Comparison of ENCODE assay signal across 26 mouse cellular contexts in the genomic region with DNA sequence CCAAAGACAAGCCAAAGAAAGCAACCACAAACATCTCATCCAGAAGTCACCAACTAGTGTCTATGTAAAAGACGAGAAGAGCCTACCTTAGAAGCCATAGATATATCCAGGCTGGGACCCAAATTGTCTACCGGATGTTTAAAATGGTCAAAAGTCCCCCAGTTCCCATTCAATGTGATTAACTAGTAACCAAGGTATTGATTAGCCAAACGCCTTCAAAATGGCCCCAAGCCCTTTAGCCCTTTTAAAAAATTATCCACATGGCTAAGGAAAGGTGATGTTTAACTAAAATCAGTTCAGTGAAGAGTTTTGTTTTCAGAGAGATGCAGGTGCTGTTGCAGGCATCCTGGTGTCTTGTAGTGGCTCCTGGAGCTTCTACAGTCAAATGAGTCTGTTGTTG. TPM values are rescaled to one million over a fixed set of nuclear protein-coding genes. Genes with fewer than 3 reads are reported as not detected.
DNase-seq lines count a peak whose midpoint lies in the region; ATAC-seq lines count a peak whose summit lies in the region.
"Had no signal": no experiment of that assay in that cellular context is flagged by ENCODE, and none has a peak within 500 bp of the region (broad histone marks: within the 10 kb centered on the region; RNA-seq: fewer than 3 reads in every experiment).

Gene C8a, minus strand, starts transcription at position 76 of the 400 bp plus-strand sequence.

- WGBS in kidney, embryonic 14.5 days: 76% methylated on average over 3 of the region's 3 CpGs
- 44% methylated on average over 3 of the region's 3 CpGs for WGBS in liver, embryonic 12.5 days (ENCODE audit: insufficient replicate concordance)
- 43% methylated on average over 3 of the region's 3 CpGs for WGBS in liver, embryonic 16.5 days (ENCODE audit: insufficient replicate concordance)

- no peak within 1 kb of the TSS for H3K4me2 ChIP-seq in kidney, embryonic 14.5 days (replicated peaks; ENCODE audit: low read depth, low read length)
- H3K4me2 ChIP-seq in liver, embryonic 12.5 days: peak within 1 kb of the TSS; percentile 44; the same call in 1 of the 2 replicates
- H3K4me2 ChIP-seq in liver, embryonic 16.5 days (ENCODE audit: low read depth, low read length): peak within 1 kb of the TSS; percentile 25; the same call in 1 of the 2 replicates
- H3K4me2 ChIP-seq: embryonic facial prominence, embryonic 12.5 days; forebrain, embryonic 13.5 days; heart, embryonic 13.5 days; hindbrain, embryonic 12.5 days had no signal

- H3K9me3 ChIP-seq in kidney, embryonic 14.5 days (ENCODE audit: control insufficient read depth, low read length): no peaks in the 10 kb centered on the region
- no peaks in the 10 kb centered on the region for H3K9me3 ChIP-seq in liver, embryonic 12.5 days (replicated peaks)
- H3K9me3 ChIP-seq in liver, embryonic 16.5 days (replicated peaks; ENCODE audit: control insufficient read depth, low read length): no peaks in the 10 kb centered on the region
- H3K9me3 ChIP-seq: embryonic facial prominence, embryonic 12.5 days; forebrain, embryonic 13.5 days; heart, embryonic 13.5 days; hindbrain, embryonic 12.5 days had no signal

- ATAC-seq in kidney, embryonic 14.5 days (ENCODE audit: low FRiP score, low TSS enrichment): no peak
- ATAC-seq in liver, embryonic 12.5 days: no peak
- ATAC-seq in liver, embryonic 16.5 days (ENCODE audit: low read depth): peak; percentile 64
- ATAC-seq: activated CD4-positive, CD25-positive, alpha-beta regulatory T cell, adult 4 months; forebrain, embryonic 13.5 days; forebrain, postnatal 0 days; hindbrain, embryonic 16.5 days; Patski had no signal

- no peaks in the 10 kb centered on the region for H3K27me3 ChIP-seq in kidney, embryonic 14.5 days (ENCODE audit: control insufficient read depth, insufficient read depth, low read length)
- no peaks in the 10 kb centered on the region for H3K27me3 ChIP-seq in liver, embryonic 12.5 days (replicated peaks)
- H3K27me3 ChIP-seq in liver, embryonic 16.5 days (ENCODE audit: control insufficient read depth, insufficient read depth, low read depth, low read length): no peaks in the 10 kb centered on the region
- H3K27me3 ChIP-seq: embryonic facial prominence, embryonic 12.5 days; forebrain, embryonic 13.5 days; heart, embryonic 13.5 days; hindbrain, embryonic 12.5 days had no signal

- DNase-seq in adrenal gland, postnatal 14 days: no peak
- DNase-seq in adrenal gland, postnatal 25 days: no peak
- peak; percentile 21 to 24 for DNase-seq in kidney, adult 8-10 months
- DNase-seq in MN1 (ENCODE audit: low spot score): no peak
- DNase-seq in frontal cortex, postnatal 14 days (ENCODE audit: low spot score in 2 of 2): no peak
- DNase-seq: cerebellum, adult 11-12 months; cerebellum, adult 9-10 months; cerebellum, postnatal 25 days; forebrain, postnatal 0 days; gastrocnemius, adult 2 months; gastrocnemius, postnatal 25 days; heart, postnatal 36 days had no signal

- H3K9ac ChIP-seq in kidney, embryonic 14.5 days (ENCODE audit: low read depth, low read length): no peak within 1 kb of the TSS
- H3K9ac ChIP-seq in liver, embryonic 12.5 days: no peak within 1 kb of the TSS
- H3K9ac ChIP-seq in liver, embryonic 16.5 days (ENCODE audit: low read depth, low read length): no peak within 1 kb of the TSS
- H3K9ac ChIP-seq: embryonic facial prominence, embryonic 12.5 days; forebrain, embryonic 13.5 days; forebrain, postnatal 0 days; heart, embryonic 13.5 days; hindbrain, embryonic 12.5 days had no signal

- H3K36me3 ChIP-seq in kidney, embryonic 14.5 days (ENCODE audit: control insufficient read depth, insufficient read depth, low read length): no peaks in the 10 kb centered on the region
- H3K36me3 ChIP-seq in liver, embryonic 12.5 days: no peaks in the 10 kb centered on the region
- H3K36me3 ChIP-seq in liver, embryonic 16.5 days (ENCODE audit: control insufficient read depth, insufficient read depth): no peaks in the 10 kb centered on the region
- H3K36me3 ChIP-seq: embryonic facial prominence, embryonic 12.5 days; heart, embryonic 13.5 days; hindbrain, embryonic 12.5 days had no signal

- no peak within 1 kb of the TSS for H3K27ac ChIP-seq in kidney, embryonic 14.5 days (ENCODE audit: low read depth, low read length)
- H3K27ac ChIP-seq in liver, embryonic 12.5 days: 0 out of 2 replicates have a peak within 1 kb of the TSS, but pooled peaks have one; percentile 5
- peak within 1 kb of the TSS; percentile 9 for H3K27ac ChIP-seq in liver, embryonic 16.5 days (ENCODE audit: low read length)
- H3K27ac ChIP-seq: embryonic facial prominence, embryonic 12.5 days; forebrain, embryonic 13.5 days; gastrocnemius, adult 2 months; heart, embryonic 13.5 days; hindbrain, embryonic 12.5 days had no signal

- no peaks in the 10 kb centered on the region for H3K4me1 ChIP-seq in kidney, embryonic 14.5 days (ENCODE audit: control insufficient read depth, insufficient read depth, low read length)
- H3K4me1 ChIP-seq in liver, embryonic 12.5 days: no peaks in the 10 kb centered on the region
- H3K4me1 ChIP-seq in liver, embryonic 16.5 days (ENCODE audit: control insufficient read depth, low read depth, low read length): no peaks in the 10 kb centered on the region
- H3K4me1 ChIP-seq: embryonic facial prominence, embryonic 12.5 days; forebrain, embryonic 13.5 days; heart, embryonic 13.5 days; hindbrain, embryonic 12.5 days had no signal

- no peak within 1 kb of the TSS for H3K4me3 ChIP-seq in kidney, embryonic 14.5 days (ENCODE audit: low read length)
- H3K4me3 ChIP-seq in liver, embryonic 12.5 days: peak within 1 kb of the TSS; percentile 31
- peak within 1 kb of the TSS; percentile 35 for H3K4me3 ChIP-seq in liver, embryonic 16.5 days (ENCODE audit: low read depth, low read length)
- H3K4me3 ChIP-seq: embryonic facial prominence, embryonic 12.5 days; forebrain, embryonic 13.5 days; gastrocnemius, adult 2 months; heart, embryonic 13.5 days; hindbrain, embryonic 12.5 days had no signal

RNA-seq across cellular contexts. Expression of gene C8a, which starts in this region (rescaled TPM):
- 0.64 and 20.3 TPM in 2 replicates for total RNA-seq in adrenal gland, postnatal 14 days (2021)
- 0.24 and 2.3 TPM in 2 replicates for total RNA-seq in adrenal gland, postnatal 25 days (2021)
- 0.51 TPM in 2 replicates for polyA plus RNA-seq in kidney, embryonic 14.5 days (2014; fragmentation: Nextera tagmentation; extraction: Ambion mirVana)
- 7.3 and 7.4 TPM in 2 replicates for polyA plus RNA-seq in liver, embryonic 12.5 days (2016; fragmentation: Nextera tagmentation; extraction: Ambion mirVana)
- 15.8 and 16.0 TPM in 2 replicates for polyA plus RNA-seq in liver, embryonic 16.5 days (2015; fragmentation: Nextera tagmentation; extraction: Ambion mirVana)
- total RNA-seq: forebrain, postnatal 0 days; gastrocnemius, adult 2 months; gastrocnemius, postnatal 25 days; granulocyte monocyte progenitor cell, adult 5-6 weeks; heart, postnatal 36 days; MEL had no signal
- polyA plus RNA-seq: activated CD4-positive, CD25-positive, alpha-beta regulatory T cell, adult 4 months; C2C12; embryonic facial prominence, embryonic 12.5 days; forebrain, embryonic 13.5 days; forebrain, postnatal 0 days; heart, embryonic 13.5 days; heart, postnatal 0 days; hindbrain, embryonic 12.5 days; hindbrain, embryonic 16.5 days; Patski had no signal

Comparison
In these comparisons a context has a peak if more than half of its experiments do, and no peak if none do; other contexts are left out.
1. DNase-seq: peak in kidney, adult 8-10 months (2 of 2); none in adrenal gland, postnatal 14 days (single experiment), adrenal gland, postnatal 25 days (single experiment), MN1 (single experiment) and frontal cortex, postnatal 14 days (0 of 2).